Comparison of ENCODE assay signal across 9 mouse cellular contexts in genomic region chr9:66646226-66646625, GRCm38 (mm10). TPM values are rescaled to one million over a fixed set of nuclear protein-coding genes. Genes with fewer than 3 reads are reported as not detected.
DNase-seq lines count a peak whose midpoint lies in the region; ATAC-seq and TF ChIP-seq lines count a peak whose summit lies in the region.
"Had no signal": no experiment of that assay in that cellular context is flagged by ENCODE, and none has a peak within 500 bp of the region (broad histone marks: within the 10 kb centered on the region; RNA-seq: fewer than 3 reads in every experiment).

No protein-coding gene starts in this region.

- no peaks in the 10 kb centered on the region for H3K36me3 ChIP-seq in heart, embryonic 12.5 days
- no peaks in the 10 kb centered on the region for H3K36me3 ChIP-seq in kidney, embryonic 16.5 days (ENCODE audit: insufficient read depth, low read length)
- no peaks in the 10 kb centered on the region for H3K36me3 ChIP-seq in neural tube, embryonic 11.5 days (ENCODE audit: control insufficient read depth, insufficient read depth, low read length)
- H3K36me3 ChIP-seq in stomach, embryonic 15.5 days = no peaks in the 10 kb centered on the region

- H3K4me2 ChIP-seq in heart, embryonic 12.5 days = no peak overlapping the region
- no peak overlapping the region for H3K4me2 ChIP-seq in kidney, embryonic 16.5 days (replicated peaks; ENCODE audit: low read depth, low read length)
- no peak overlapping the region for H3K4me2 ChIP-seq in neural tube, embryonic 11.5 days (ENCODE audit: low read depth)
- H3K4me2 ChIP-seq in stomach, embryonic 15.5 days = no peak overlapping the region

- TF ChIP-seq POLR2A in brain, embryonic 14.5 days (IDR thresholded peaks at IDR 0.05; ENCODE audit: borderline replicate concordance, extremely low read depth, insufficient read depth, insufficient read length, poor library complexity, severe bottlenecking) = no peak

- no peak overlapping the region for H3K27ac ChIP-seq in heart, embryonic 12.5 days (ENCODE audit: poor library complexity, severe bottlenecking)
- no peak overlapping the region for H3K27ac ChIP-seq in kidney, embryonic 16.5 days (ENCODE audit: low read length)
- no peak overlapping the region for H3K27ac ChIP-seq in neural tube, embryonic 11.5 days (ENCODE audit: low read depth, low read length)
- no peak overlapping the region for H3K27ac ChIP-seq in stomach, embryonic 15.5 days

- peak; percentile 73 for ATAC-seq in erythroid progenitor cell, adult 5-6 weeks (replicated peaks; ENCODE audit: low FRiP score, poor library complexity, severe bottlenecking)
- ATAC-seq in heart, embryonic 12.5 days (ENCODE audit: insufficient number of reproducible peaks, low FRiP score) = peak; percentile 72; the same call in 1 of the 2 replicates
- peak; percentile 95 for ATAC-seq in kidney, embryonic 16.5 days (ENCODE audit: low FRiP score, low TSS enrichment)
- ATAC-seq in neural tube, embryonic 11.5 days (ENCODE audit: insufficient read depth, low FRiP score, low TSS enrichment) = no peak
- peak; percentile 88 for ATAC-seq in stomach, embryonic 15.5 days (ENCODE audit: insufficient read depth, low FRiP score, low read depth)

- WGBS in heart, embryonic 12.5 days = 16% methylated on average over 7 of the region's 7 CpGs
- WGBS in kidney, embryonic 16.5 days = 9% methylated on average over 7 of the region's 7 CpGs
- 19% methylated on average over 7 of the region's 7 CpGs for WGBS in neural tube, embryonic 11.5 days
- WGBS in stomach, embryonic 15.5 days = 10% methylated on average over 7 of the region's 7 CpGs

- H3K9me3 ChIP-seq in heart, embryonic 12.5 days (replicated peaks) = no peaks in the 10 kb centered on the region
- no peaks in the 10 kb centered on the region for H3K9me3 ChIP-seq in kidney, embryonic 16.5 days (ENCODE audit: low read length)
- H3K9me3 ChIP-seq in neural tube, embryonic 11.5 days (ENCODE audit: control insufficient read depth, low read length) = no peaks in the 10 kb centered on the region
- no peaks in the 10 kb centered on the region for H3K9me3 ChIP-seq in stomach, embryonic 15.5 days

- H3K27me3 ChIP-seq in heart, embryonic 12.5 days (replicated peaks) = no peaks in the 10 kb centered on the region
- H3K27me3 ChIP-seq in kidney, embryonic 16.5 days (ENCODE audit: insufficient read depth, low read length) = no peaks in the 10 kb centered on the region
- H3K27me3 ChIP-seq in neural tube, embryonic 11.5 days (ENCODE audit: control insufficient read depth, insufficient read depth, low read length) = no peaks in the 10 kb centered on the region
- no peaks in the 10 kb centered on the region for H3K27me3 ChIP-seq in stomach, embryonic 15.5 days (replicated peaks)

- peak; percentile 90 for TF ChIP-seq CTCF in brain, embryonic 14.5 days (IDR thresholded peaks at IDR 0.05; ENCODE audit: borderline replicate concordance, extremely low read depth, insufficient read depth, insufficient read length)

- no peak overlapping the region for H3K9ac ChIP-seq in heart, embryonic 12.5 days
- H3K9ac ChIP-seq in kidney, embryonic 16.5 days (replicated peaks; ENCODE audit: low read length) = no peak overlapping the region
- no peak overlapping the region for H3K9ac ChIP-seq in neural tube, embryonic 11.5 days (ENCODE audit: low read length)
- no peak overlapping the region for H3K9ac ChIP-seq in stomach, embryonic 15.5 days

- peak; percentile 88 for DNase-seq in CD4-positive, CD25-positive, alpha-beta regulatory T cell, adult 2 months (ENCODE audit: low read depth, low spot score)
- DNase-seq in brain, embryonic 14.5 days (ENCODE audit: low read depth) = peak; percentile 89
- DNase-seq in liver = peak; percentile 85
- DNase-seq in neural tube, embryonic 11.5 days (ENCODE audit: low spot score) = peak; percentile 92

- H3K4me1 ChIP-seq in heart, embryonic 12.5 days (replicated peaks) = peaks cover 2% of the 10 kb centered on the region; the same call in 1 of the 2 replicates
- H3K4me1 ChIP-seq in kidney, embryonic 16.5 days (ENCODE audit: insufficient read depth, low read length) = no peaks in the 10 kb centered on the region
- H3K4me1 ChIP-seq in neural tube, embryonic 11.5 days (ENCODE audit: control insufficient read depth, insufficient read depth, low read length) = no peaks in the 10 kb centered on the region; the same call in 1 of the 2 replicates
- no peaks in the 10 kb centered on the region for H3K4me1 ChIP-seq in stomach, embryonic 15.5 days

- H3K4me3 ChIP-seq in heart, embryonic 12.5 days = no peak overlapping the region
- H3K4me3 ChIP-seq in kidney, embryonic 16.5 days (ENCODE audit: low read length) = no peak overlapping the region
- no peak overlapping the region for H3K4me3 ChIP-seq in neural tube, embryonic 11.5 days (ENCODE audit: low read depth, low read length)
- no peak overlapping the region for H3K4me3 ChIP-seq in stomach, embryonic 15.5 days (replicated peaks)
- H3K4me3 ChIP-seq: erythroblast, embryonic 14.5 days had no signal

RNA-seq across cellular contexts. Expression of gene Usp3, which starts 53.3 kb away (rescaled TPM):
- 63.7 and 68.7 TPM in 2 replicates for polyA plus RNA-seq in brain, embryonic 14.5 days (2012; rRNA removed)
- 24.9 and 45.7 TPM in 2 replicates for total RNA-seq in erythroid progenitor cell, adult 5-6 weeks (2015; ENCODE audit: low replicate concordance)
- total RNA-seq in erythroid progenitor cell, adult 5-6 weeks (2017; ENCODE audit: low replicate concordance) = 23.5 and 27.4 TPM in 2 replicates
- 40.3 and 52.0 TPM in 2 replicates for polyA plus RNA-seq in heart, embryonic 12.5 days (2016; fragmentation: Nextera tagmentation; extraction: Ambion mirVana)
- polyA plus RNA-seq in kidney, embryonic 16.5 days (2015; fragmentation: Nextera tagmentation; extraction: Ambion mirVana) = 62.4 and 67.1 TPM in 2 replicates
- 102 and 106 TPM in 2 replicates for polyA plus RNA-seq in neural tube, embryonic 11.5 days (2014; fragmentation: Nextera tagmentation; extraction: Ambion mirVana)
- polyA plus RNA-seq in stomach, embryonic 15.5 days (2015; fragmentation: Nextera tagmentation; extraction: Ambion mirVana) = 60.9 and 64.6 TPM in 2 replicates
